Mouse (Mus musculus): ENCODE measurements around the gene Bicdl2.

The Bicdl2 gene

DNA sequence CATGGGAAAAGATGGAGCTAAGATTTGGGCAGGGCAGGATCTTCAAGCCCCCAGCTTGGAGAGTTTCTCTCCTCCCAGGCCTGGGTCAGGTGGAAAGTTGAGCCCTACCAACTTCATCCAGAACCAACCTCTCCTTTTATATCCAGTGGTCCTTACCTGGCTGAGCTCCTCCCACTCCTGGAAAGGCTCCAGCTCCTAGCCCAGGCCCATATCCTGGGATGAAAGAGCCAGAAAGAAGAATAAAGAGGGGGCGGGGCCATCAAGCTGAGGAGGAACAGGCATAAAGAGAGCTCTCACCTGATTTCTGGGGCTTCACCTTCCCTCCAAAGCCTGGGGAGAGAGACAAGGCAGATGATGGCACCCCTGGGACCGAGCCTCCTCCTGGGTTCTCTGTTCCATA is 56.7 kb downstream of the Bicdl2 start:
- DNase-seq = no peak

All from heart, adult 11 months (tissue).